Mouse (Mus musculus) ES-Bruce4 (cell line): Measurements from ENCODE around the gene Tgfb2.

ENCODE experiments used
- CTCF ChIP-seq: IDR thresholded peaks from one replicate; pipeline ENCODE4 v1.8.1; 2011; ENCODE audit warnings: low read depth, low read length
- EP300 ChIP-seq: IDR thresholded peaks from 2 replicates; pipeline ENCODE4 v1.6.1; 2011; ENCODE audit warnings: low read depth, low read length; ENCODE audit not compliant: insufficient read depth
- POLR2A ChIP-seq: IDR thresholded peaks from one replicate; pipeline ENCODE4 v1.8.1; 2011; ENCODE audit warnings: low read length; ENCODE audit not compliant: insufficient read depth

DNA sequence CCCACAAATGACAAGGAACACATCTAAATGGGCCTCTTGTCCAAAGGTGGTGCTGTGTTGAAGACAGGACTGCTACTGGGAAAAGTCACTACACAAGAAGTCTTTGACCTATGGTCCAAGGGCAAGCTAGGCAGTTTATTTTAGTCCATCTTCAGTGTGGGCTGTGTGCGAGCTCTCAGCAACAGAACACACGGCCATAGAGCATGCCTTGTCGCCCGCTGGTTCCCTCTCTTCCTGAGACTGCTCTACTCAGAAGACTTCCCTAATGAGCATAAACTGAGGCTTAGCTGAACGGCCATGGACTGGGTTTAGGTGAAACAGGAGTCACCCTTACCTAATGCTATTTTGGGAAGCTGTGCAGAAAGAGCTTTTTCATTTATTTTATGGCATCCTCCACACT is 74.8 kb downstream of the Tgfb2 start:
- TF ChIP-seq POLR2A (no peak), CTCF (no peak), EP300 (no peak)
